8 mouse cellular contexts compared by ENCODE assay signal in the genomic region with DNA sequence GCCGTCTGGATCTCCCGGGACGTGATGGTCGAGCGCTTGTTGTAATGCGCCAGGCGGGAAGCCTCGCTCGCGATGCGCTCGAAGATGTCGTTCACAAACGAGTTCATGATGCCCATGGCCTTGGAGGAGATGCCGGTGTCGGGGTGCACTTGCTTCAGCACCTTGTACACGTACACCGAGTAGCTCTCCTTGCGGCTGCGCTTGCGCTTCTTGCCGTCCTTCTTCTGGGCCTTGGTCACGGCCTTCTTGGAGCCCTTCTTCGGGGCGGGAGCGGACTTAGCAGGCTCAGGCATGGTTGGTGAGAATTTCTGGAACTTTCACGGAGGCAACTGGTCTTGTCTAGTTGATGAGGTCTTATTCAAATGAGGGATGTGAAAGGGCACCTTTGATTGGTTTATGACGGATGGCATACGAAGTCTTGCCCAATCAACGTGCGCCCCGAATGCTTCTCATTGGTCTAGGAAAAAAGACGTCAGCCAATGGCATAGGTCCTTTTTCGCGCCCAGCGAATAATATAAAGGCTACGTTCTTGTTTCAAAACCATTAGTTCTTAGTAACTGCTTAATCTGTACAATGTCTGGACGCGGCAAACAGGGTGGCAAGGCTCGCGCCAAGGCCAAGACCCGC. TPM values are rescaled to one million over a fixed set of nuclear protein-coding genes. Genes with fewer than 3 reads are reported as not detected.
A peak's percentile ranks its signal among the peaks of the same experiment; 100 is the strongest.
DNase-seq lines count a peak whose midpoint lies in the region; ATAC-seq lines count a peak whose summit lies in the region.
"Not testable (repeated sequence)": the region's sequence is repeated elsewhere in the genome, so short reads cannot be mapped to it uniquely, and the experiment has no call there.

Hist1h2bf (minus strand) TSS at position 299 of the 627 bp plus-strand sequence.
Hist1h2ad (plus strand) TSS at position 484 of the 627 bp plus-strand sequence.

- peak; percentile 93 for ATAC-seq in hindbrain, embryonic 14.5 days (ENCODE audit: low FRiP score)

- peak within 1 kb of the TSS; percentile 35 for H3K4me3 ChIP-seq in hindbrain, embryonic 14.5 days (replicated peaks; ENCODE audit: low read length)

- under 1% methylated on average over 24 of the region's 42 CpGs for WGBS in hindbrain, embryonic 14.5 days

- H3K4me2 ChIP-seq in hindbrain, embryonic 14.5 days (replicated peaks), result peak within 1 kb of the TSS; percentile 67

- H3K9me3 ChIP-seq in hindbrain, embryonic 14.5 days (ENCODE audit: control insufficient read depth, low read length), result not testable (repeated sequence)

- DNase-seq in T-cell, adult 2 months (ENCODE audit: low spot score), result peak; percentile 85
- peak; percentile 67 to 82 for DNase-seq in cerebellum, postnatal 36 days
- DNase-seq in frontal cortex, postnatal 25 days (ENCODE audit: low spot score in 2 of 2), result peak; percentile 78 to 87
- peak; percentile 96 for DNase-seq in hindbrain, embryonic 14.5 days (ENCODE audit: low spot score)
- DNase-seq in layer of hippocampus, postnatal 25 days (ENCODE audit: extremely low spot score in 1 of 2, low spot score in 1 of 2), result peak; percentile 73 to 75
- DNase-seq in lung, postnatal 14 days, result peak; percentile 88
- DNase-seq in ovary, postnatal 36 days (ENCODE audit: low spot score), result peak; percentile 75
- DNase-seq in thymus, postnatal 14 days, result peak; percentile 92

- not testable (repeated sequence) for H3K27me3 ChIP-seq in hindbrain, embryonic 14.5 days (ENCODE audit: control insufficient read depth, insufficient read depth, low read length)

- H3K36me3 ChIP-seq in hindbrain, embryonic 14.5 days (replicated peaks; ENCODE audit: control insufficient read depth, insufficient read depth), result not testable (repeated sequence)

- H3K9ac ChIP-seq in hindbrain, embryonic 14.5 days, result peak within 1 kb of the TSS; percentile 28

- peak within 1 kb of the TSS; percentile 87 for H3K27ac ChIP-seq in hindbrain, embryonic 14.5 days

- peaks cover 36% of the 10 kb centered on the region for H3K4me1 ChIP-seq in hindbrain, embryonic 14.5 days (replicated peaks; ENCODE audit: control insufficient read depth, insufficient read depth, low read length)

RNA-seq across cellular contexts. Expression of gene Hist1h2bf, which starts in this region (rescaled TPM):
- 0.91 and 1.8 TPM in 2 replicates for polyA plus RNA-seq in hindbrain, embryonic 14.5 days (2014; fragmentation: Nextera tagmentation; extraction: Ambion mirVana)
- 10 to 100 TPM; 26.4 to 30.6 TPM for total RNA-seq in layer of hippocampus, postnatal 25 days (2021)

RNA-seq across cellular contexts. Expression of gene Hist1h2ad, which starts in this region (rescaled TPM):
- polyA plus RNA-seq in hindbrain, embryonic 14.5 days (2014; fragmentation: Nextera tagmentation; extraction: Ambion mirVana), result 0.77 TPM in 1 of 2 replicates, not detected in the other
- 10 to 100 TPM in 1 of 2 experiments, 1 to 10 TPM in 1; 7.1 to 11.6 TPM for total RNA-seq in layer of hippocampus, postnatal 25 days (2021)

Comparison
In these comparisons a context has a peak if more than half of its experiments do, and no peak if none do; other contexts are left out.
1. Peak in every context shown above with its lines: DNase-seq, ATAC-seq, H3K4me3 ChIP-seq and H3K27ac ChIP-seq.